Mouse (Mus musculus) lung, embryonic 15.5 days (tissue): Measurements from ENCODE around the gene Atp2a1. TPM values are rescaled to one million over a fixed set of nuclear protein-coding genes. Genes with fewer than 3 reads are reported as not detected.
A peak's percentile ranks its signal among the peaks of the same experiment; 100 is the strongest.

ENCODE experiments used
- ATAC-seq: fragments of 200-750 bp; cut with Nextera tagmentation; 2 replicates; pipeline ENCODE4 v1.8.0; 2017; ENCODE audit warnings: moderate number of reproducible peaks, borderline replicate concordance; ENCODE audit not compliant: low FRiP score, low TSS enrichment; ENCODE audit errors: extremely low read depth
- H3K27ac ChIP-seq: fragments of 300-500 bp; sonication (generic); 2 replicates; pipeline ENCODE4 v1.5.1; 2015; ENCODE audit warnings: moderate library complexity, mild to moderate bottlenecking, inconsistent platforms
- H3K27me3 ChIP-seq: fragments of 300-500 bp; sonication (generic); 2 replicates; pipeline ENCODE4 v1.6.1; 2015; ENCODE audit warnings: inconsistent platforms
- H3K36me3 ChIP-seq: fragments of 300-500 bp; sonication (generic); 2 replicates; pipeline ENCODE4 v1.6.1; 2015; ENCODE audit warnings: inconsistent platforms
- H3K4me1 ChIP-seq: fragments of 300-500 bp; sonication (generic); 2 replicates; pipeline ENCODE4 v1.6.1; 2015; ENCODE audit warnings: inconsistent platforms
- H3K4me2 ChIP-seq: fragments of 300-500 bp; sonication (generic); 2 replicates; pipeline ENCODE4 v1.6.1; 2015; ENCODE audit warnings: inconsistent platforms, mild to moderate bottlenecking, moderate library complexity
- H3K4me3 ChIP-seq: fragments of 300-500 bp; sonication (generic); 2 replicates; pipeline ENCODE4 v1.5.1; 2015; ENCODE audit warnings: mild to moderate bottlenecking, inconsistent platforms
- H3K9ac ChIP-seq: fragments of 300-500 bp; sonication (generic); 2 replicates; pipeline ENCODE4 v1.6.1; 2015; ENCODE audit warnings: inconsistent platforms
- H3K9me3 ChIP-seq: fragments of 300-500 bp; sonication (generic); 2 replicates; pipeline ENCODE4 v1.6.1; 2016; ENCODE audit warnings: inconsistent platforms
- WGBS: fragments of 180-500 bp; shearing (Covaris S2); methylation state at CpG from one replicate; pipeline ENCODE4 v1.1.7; 2015; 5-methylcytosine and 5-hydroxymethylcytosine counted together
- polyA plus RNA-seq: library from polyadenylated mRNA; unstranded; fragments of >200 nt; fragmentation: Nextera tagmentation; extraction: Ambion mirVana; gene quantifications from 2 replicates; pipeline ENCODE4 v1.2.1, GENCODE M21; 2015

Atp2a1 gene
- polyA plus RNA-seq, 1 experiment from 2014 or later = 1.3 TPM

DNA sequence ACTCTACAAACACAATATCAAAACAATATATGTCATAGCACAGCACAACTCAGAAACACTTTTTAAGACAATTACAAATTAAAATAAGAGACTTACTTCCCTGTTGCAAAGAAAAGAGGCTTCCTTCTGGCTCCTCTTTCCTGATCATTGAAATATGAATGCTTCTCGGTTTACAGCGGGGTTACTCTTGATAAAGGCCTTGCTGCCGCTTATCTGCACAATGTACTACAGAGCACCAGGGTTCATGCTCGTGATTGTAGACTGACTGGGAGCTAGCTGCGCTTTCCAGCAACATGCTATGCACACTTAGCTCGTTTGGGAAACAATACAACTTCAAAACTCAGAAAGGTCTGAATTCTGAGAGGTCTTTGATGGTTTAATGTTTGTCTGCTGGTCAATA lies 65.7 kb downstream of the Atp2a1 start:
- Histone ChIP-seq H3K9me3 (no peaks in the 10 kb centered on the region), H3K4me1 (peaks cover 10% of the 10 kb centered on the region; the same call in 1 of the 2 replicates), H3K36me3 (no peaks in the 10 kb centered on the region), H3K9ac (no peak overlapping the region), H3K27ac (no peak overlapping the region), H3K4me3 (peak overlapping the region; percentile 73; the same call in 1 of the 2 replicates), H3K4me2 (peak overlapping the region; percentile 29; the same call in 1 of the 2 replicates), H3K27me3 (no peaks in the 10 kb centered on the region)
- ATAC-seq = no peak
- WGBS = 47% methylated on average over 6 of the region's 6 CpGs

DNA sequence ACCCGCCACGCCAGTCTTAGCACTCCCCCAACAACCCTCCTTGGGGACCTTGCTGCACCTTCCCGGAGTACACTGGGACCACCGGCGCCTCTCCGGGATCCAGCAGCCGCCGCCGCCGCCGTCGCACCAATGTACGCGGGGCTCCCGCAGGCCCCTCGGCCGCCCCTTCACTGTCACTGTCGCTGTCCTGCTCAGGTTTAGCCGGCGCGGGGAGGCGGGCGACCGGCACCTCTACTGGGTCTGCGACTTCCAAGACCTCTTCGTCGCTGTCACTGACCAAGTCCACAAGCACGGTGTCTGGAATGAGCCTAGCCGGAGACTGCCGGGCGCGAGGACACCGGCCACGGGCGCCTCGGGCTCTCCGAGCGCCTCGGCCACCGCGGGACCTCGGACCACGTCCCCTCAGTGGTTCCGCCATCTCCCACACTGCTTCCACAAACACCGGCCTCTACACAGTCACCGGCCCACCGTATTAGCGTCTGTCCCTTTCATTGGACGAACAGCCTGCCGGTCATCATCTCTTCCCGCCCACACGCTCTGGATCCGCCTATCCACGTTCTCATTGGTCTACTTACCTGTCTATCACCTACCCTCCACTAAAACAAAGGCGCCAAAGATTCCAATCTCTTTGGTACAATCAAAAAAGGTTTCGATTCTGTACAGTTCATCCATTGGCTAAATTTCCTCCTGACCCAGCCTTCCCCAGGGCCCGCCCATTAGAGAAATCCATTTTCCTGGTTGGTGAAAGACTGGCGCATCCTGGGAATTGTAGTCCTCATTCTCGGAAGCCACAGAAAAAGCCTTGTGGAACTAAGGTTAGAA lies 66.4 kb downstream of the Atp2a1 start, which contains the start of gene Nfatc2ip:
Gene Nfatc2ip (minus strand): TSS at position 440 of the 822 bp plus-strand sequence.
- Histone ChIP-seq H3K4me1 (peaks cover 10% of the 10 kb centered on the region; the same call in 1 of the 2 replicates), H3K4me3 (peak within 1 kb of the TSS; percentile 73), H3K9ac (peak within 1 kb of the TSS; percentile 71), H3K4me2 (peak within 1 kb of the TSS; percentile 78), H3K36me3 (no peaks in the 10 kb centered on the region), H3K27ac (peak within 1 kb of the TSS; percentile 27; the same call in 1 of the 2 replicates), H3K27me3 (no peaks in the 10 kb centered on the region), H3K9me3 (no peaks in the 10 kb centered on the region)
- WGBS = under 1% methylated on average over 59 of the region's 59 CpGs
- ATAC-seq = peak; percentile 99

Other genes with a start within 250 kb of the Atp2a1 start
- 28.7 and 32.3 TPM in 2 replicates for gene Sbk1, start 190.5 kb downstream of the Atp2a1 start, polyA plus RNA-seq
- 2.4 and 9.0 TPM in 2 replicates for gene Lat, start 93.5 kb downstream of the Atp2a1 start, polyA plus RNA-seq
- 52.3 and 53.2 TPM in 2 replicates for gene Spns1, start 85.7 kb downstream of the Atp2a1 start, polyA plus RNA-seq
- 3.1 and 3.3 TPM in 2 replicates for gene Nfatc2ip, start 66.4 kb downstream of the Atp2a1 start, polyA plus RNA-seq
- not detected in 2 replicates for gene Cd19, start 48.2 kb downstream of the Atp2a1 start, polyA plus RNA-seq
- gene Rabep2, start 34.3 kb downstream of the Atp2a1 start, polyA plus RNA-seq = 35.4 and 37.6 TPM in 2 replicates
- 45.6 and 46.8 TPM in 2 replicates for gene Sh2b1, start 12.3 kb upstream of the Atp2a1 start, polyA plus RNA-seq
- 125 and 127 TPM in 2 replicates for gene Tufm, start 24.3 kb upstream of the Atp2a1 start, polyA plus RNA-seq
- gene Atxn2l, start 40.3 kb upstream of the Atp2a1 start, polyA plus RNA-seq = 47.7 and 54.1 TPM in 2 replicates
- gene Eif3c, start 103.3 kb upstream of the Atp2a1 start, polyA plus RNA-seq = 176 and 186 TPM in 2 replicates
- 1.1 and 1.5 TPM in 2 replicates for gene Apobr, start 121.8 kb upstream of the Atp2a1 start, polyA plus RNA-seq
- gene Cln3, start 122.7 kb upstream of the Atp2a1 start, polyA plus RNA-seq = 27.7 and 27.9 TPM in 2 replicates
- not detected in 2 replicates for gene Il27, start 131.8 kb upstream of the Atp2a1 start, polyA plus RNA-seq
- 23.4 and 30.0 TPM in 2 replicates for gene Nupr1, start 167.8 kb upstream of the Atp2a1 start, polyA plus RNA-seq
- gene Sgf29, start 186.2 kb upstream of the Atp2a1 start, polyA plus RNA-seq = 47.3 and 54.9 TPM in 2 replicates
- 5.9 and 6.8 TPM in 2 replicates for gene Sult1a1, start 213.3 kb upstream of the Atp2a1 start, polyA plus RNA-seq
- 105 and 119 TPM in 2 replicates for gene Bola2, start 232.3 kb upstream of the Atp2a1 start, polyA plus RNA-seq
- gene Slx1b, start 232.7 kb upstream of the Atp2a1 start, polyA plus RNA-seq = 9.9 and 11.5 TPM in 2 replicates
- 36.0 and 58.1 TPM in 2 replicates for gene Coro1a, start 244.7 kb upstream of the Atp2a1 start, polyA plus RNA-seq